Mouse (Mus musculus) testis, postnatal 10 days (tissue): ENCODE results near the gene Krt83.
A peak's percentile ranks its signal among the peaks of the same experiment; 100 is the strongest.
"Not testable (repeated sequence)": the region's sequence is repeated elsewhere in the genome, so short reads cannot be mapped to it uniquely, and the experiment has no call there.

Source experiments
- DNase-seq: peaks from one replicate; pipeline ENCODE4 v3.0.0; 2021; ENCODE audit warnings: low spot score

Gene Krt83

DNA sequence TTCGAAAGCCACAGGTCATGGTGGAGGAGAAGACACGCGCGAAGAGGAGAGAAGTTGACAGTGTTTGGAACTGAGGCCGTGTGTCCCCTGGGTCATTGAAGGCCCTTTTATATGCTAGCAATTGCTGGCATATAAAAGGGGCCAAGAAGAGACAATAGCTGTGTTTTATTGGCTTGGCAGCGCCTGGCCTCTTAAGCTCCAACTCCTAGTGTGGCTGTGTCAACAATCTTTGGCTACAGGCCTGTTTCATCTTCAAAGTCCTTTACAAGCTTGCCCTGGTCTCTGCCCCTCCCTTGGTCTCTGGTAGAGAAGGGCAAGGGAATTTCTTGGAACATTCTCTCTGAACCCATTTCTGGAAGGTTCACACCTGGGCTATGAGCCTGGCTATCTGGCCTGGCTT is at the start of gene Krt83:
TSS of gene Krt83 (minus strand) at position 82 of the 400 bp plus-strand sequence.
- DNase-seq: no peak

DNA sequence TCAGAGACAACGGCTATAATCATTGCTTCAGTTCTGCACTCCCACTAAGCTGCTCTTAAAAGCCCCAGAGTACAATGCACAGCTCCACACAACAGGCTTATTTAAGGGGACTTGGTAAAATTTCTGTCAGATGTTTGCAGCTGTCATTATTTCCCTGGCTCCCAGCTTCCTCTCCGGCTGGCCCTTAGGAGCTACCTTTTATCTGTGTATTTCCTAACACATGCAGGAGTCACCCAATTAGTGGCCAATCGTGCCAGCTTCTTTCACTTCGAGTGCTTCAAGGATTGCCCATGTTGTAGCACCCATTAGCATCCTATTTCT is 47.2 kb upstream of the Krt83 start:
- DNase-seq: no peak

DNA sequence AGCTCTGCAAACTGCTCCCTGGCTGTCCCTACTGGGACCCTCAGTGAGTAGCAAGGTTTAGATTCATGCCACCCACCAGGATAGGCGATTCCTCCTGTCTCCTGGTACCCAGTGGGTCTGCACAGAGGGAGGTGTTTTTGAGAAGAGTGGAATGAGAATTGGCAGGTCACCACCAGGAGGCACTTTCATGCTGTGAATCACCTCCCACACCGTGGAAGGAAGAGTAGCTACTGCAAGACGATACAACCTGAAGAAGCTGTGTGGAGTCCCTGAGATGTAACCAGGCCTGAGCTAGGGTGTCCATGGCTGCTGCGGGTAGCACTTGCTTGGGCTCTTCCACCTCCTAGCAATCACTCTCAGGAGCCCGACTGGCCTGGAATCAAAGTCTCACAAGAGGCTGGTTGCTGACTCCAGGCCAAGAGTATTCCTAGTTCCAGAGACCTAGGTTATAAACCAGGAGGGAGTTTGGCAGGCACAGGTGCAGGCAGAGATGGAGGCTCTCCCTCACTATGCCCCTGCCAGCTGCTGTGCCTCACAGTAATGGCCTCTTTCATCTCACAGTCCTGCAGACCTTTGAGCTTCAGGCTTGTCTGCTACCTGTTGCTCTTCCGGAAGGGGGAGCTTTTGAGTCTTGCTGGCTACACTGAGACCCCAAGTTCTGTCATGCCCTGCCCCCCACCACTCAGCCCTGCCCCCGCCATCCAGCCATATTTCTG is 46.7 kb upstream of the Krt83 start:
- DNase-seq: no peak

DNA sequence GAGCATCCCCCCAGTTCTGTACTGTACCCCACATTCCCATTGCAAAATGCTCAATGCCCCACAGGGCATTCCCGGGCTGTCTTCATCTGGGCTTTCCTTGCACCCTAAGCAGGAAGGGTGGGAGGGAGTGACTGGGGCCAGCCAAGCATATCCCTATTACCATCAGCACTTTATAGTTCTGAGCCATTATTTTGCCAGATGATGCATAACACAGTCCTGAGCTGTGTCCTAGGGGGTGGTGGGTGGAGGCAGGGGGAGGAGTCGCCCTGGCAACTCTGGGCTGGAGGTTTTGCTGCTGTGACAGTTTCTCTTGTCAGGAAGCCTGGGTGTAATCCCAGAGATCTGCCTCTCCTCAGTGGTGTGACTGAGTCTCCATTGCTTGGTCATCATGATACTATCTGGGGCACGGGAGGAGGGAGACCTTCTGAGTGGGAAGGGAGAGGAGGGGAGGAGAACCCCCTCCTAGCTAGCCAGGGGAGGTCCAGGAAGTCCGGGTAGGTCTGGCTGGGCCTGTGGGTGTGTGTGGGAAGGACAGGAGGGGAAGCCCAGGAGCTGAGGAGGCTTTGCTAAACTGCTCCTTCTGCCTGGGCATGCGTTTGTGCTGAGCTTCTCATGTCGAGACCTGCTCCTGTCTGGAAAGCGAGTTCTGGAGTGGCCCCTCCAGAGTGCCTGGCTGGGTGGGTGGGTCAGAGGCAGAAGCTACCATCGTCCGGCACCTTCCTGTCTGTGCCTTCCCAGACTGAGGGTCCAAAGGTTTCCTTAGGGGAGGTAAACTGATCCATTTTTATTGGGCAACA is 44.9 kb upstream of the Krt83 start:
- DNase-seq: no peak

DNA sequence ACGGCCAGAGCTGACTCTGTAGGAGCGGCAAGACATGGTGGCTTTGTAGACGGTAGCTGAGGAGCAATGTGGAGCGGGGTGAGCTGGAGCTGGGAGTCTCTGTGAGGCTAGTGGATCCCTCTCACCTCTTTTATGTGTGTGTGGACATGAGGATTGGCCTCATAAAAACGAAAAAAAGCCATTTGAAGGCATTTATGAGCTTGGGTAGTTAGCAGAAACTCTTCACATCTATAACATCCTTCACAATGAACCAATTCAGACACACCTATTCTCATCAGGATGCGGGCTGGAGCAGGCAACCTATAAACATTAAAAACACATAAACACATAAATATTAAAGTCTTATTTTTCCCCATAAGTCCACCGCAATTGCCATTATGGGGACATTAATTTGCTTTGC is 41.4 kb upstream of the Krt83 start, which contains the start of gene Krt84:
TSS of gene Krt84 (minus strand) at position 101 of the 400 bp plus-strand sequence.
- DNase-seq: no peak

DNA sequence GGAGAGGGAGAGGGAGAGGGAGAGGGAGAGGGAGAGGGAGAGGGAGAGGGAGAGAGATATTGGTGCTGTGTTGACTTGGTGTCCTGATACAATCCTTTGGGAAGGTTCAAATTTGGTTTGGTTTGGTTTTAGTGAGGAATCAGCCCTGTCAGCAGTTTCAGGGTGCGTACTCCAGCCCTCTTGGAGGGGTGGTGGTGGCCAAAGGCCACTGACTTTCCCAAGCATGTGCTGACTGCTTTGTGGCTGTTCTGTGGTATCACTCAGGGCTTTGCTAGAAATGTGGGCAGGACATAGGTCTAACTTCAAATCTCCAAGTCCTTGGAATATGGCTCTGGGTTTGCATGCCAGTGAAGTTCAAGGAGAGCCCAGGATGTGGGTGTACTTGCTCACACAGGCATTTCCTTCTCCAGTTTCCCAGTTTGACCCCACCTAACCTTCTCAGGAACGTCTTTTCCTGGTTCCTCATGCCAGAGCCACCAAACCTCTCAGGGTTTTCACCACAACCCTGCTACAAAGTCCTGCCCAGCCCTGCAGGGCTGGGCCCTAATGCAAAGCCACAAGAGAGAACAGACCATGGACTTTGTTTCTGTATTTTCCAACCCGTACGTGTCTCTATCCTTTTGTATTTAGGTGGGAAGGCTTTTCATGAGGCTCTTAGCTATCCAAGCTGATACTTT is 31.4 kb upstream of the Krt83 start:
- no peak for DNase-seq

DNA sequence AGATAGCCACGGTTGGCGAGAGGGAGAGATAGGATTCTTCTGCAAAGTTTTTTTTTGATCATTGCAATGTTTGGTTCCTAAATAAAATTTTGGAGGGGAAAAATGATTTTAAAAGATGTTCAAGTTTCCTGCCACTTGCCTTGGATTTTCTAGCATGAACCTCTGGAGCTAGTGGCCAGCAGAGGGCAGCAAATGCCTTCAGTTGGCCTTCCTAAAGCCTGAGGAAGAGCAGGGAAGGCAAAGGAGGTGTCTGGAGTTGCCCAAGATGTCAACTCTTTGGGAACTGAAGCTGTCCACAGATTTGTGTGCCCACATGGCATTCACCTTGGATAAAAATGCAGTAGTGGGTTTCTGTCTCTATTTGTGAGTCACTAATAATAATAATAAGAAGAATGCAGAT is 28.5 kb upstream of the Krt83 start:
- DNase-seq: peak; percentile 89

DNA sequence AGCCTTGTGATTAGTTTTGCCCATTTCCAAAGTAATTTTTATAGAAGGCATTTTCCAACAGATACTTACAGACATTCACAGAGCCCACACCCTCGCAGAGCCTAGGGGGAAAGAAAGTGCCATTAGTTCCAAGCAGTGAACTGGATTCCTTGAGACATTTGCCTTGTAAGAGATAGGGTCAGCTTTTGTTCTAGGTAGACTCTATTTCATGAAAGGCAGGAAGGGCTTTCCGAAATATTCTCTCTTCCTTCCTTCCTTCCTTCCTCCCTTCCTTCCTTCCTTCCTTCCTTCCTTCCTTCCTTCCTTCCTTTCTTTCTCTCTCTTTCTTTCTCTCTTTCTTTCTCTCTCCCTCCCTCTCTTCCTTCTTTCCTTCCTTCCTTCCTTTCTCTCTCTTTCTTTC is 25.8 kb upstream of the Krt83 start, which contains the start of gene Gm49425:
TSS of gene Gm49425 (minus strand) at position 101 of the 400 bp plus-strand sequence.
- DNase-seq: not testable (repeated sequence)

DNA sequence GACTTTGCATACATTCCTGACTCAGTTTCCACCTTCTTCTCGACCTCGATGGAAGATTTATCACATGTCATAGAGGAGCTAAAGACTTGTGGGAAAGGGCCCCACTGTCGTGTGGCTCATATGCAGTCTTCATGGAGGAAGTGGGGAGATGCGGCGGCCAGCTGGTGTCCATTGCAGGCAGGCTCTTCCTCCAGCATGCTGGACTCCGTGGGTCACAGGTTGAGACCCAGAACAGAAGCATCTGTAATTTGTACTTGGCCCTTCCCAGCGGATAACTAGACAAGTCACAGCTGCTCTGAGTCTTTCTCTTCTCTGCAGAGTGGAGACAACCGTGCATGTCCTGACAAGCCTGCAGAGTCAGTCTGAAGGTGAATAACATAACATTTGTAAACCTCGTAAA is 16.9 kb upstream of the Krt83 start:
- DNase-seq: no peak

DNA sequence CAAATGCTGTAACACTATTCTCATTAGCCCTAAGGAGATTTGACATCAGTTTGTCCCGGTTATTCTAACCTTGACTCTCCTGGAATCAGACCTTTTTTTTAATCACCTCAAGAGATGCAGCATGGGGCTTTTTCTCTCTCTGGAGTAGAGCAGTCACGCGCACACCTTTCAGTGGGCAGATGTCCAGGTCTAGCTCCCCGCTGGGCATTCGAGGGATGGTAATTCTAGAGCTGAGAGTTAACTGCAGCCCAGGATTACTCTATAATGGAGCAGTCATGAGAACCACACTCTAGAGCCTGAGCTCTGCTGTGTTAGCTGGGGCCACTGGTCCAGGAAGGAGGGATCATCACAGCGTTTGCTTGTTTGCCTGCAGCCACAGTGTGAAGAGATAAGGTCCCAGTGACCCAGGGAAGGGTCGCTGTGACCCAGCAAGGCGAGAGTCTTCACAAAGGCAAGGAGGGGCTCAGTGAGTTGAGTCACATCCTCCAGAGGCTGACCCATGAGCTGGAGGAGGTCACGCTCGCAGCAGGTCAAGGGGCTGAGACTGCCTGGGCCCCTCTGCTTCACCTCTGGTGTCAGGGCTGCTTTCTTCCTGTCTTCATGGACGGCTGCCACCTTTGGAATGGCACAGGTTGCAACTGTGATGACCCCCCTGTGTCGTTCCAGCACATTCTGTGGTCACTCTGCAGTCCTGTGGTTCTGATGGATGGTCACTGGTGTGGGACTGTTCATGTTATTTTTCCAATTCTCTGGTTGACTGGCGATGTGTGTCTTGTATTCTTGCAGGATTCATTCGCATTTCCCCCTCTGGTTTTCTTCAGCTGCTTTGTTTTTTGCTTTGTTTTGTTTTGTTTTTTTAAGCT is 15.8 kb upstream of the Krt83 start:
- DNase-seq: no peak

DNA sequence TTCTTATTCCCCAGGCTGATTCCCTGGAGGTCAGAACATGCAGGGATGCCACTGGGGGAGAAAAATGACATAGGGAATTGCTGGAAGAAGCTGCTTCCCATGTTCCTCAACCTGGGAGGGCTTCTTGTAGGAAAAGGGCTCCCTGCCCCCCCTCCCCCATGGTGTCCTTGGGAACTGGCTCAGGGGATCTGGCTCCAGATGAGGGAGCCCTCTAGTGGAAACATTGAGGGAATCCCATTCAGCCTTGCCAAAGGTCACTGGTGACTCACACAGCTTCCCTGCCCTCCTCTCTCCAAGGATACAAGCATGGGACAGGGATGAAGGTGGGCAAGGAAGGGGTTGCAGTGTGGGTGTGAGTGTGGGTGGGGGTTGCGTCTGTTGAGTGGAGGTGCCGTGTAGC is 5.9 kb upstream of the Krt83 start:
- no peak for DNase-seq

DNA sequence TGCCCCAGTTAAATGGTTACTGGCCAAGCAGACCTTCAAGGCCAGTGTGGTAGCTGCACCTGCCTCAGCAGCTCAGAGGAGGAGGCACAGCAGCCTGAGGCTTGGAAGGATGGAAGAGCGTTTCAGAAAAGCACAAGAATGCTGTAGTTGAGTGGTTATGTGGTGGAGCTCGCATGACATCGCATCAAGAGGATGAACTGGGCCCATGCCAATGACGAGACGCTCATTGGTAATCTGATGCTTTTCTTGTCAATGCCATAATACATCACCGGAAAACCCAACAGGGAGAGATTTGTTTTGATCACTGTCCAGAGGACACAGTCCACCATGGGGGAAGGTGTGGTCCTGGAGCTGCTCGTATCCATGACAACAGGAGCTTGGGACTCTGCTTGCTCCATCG is 4.0 kb upstream of the Krt83 start:
- no peak for DNase-seq

DNA sequence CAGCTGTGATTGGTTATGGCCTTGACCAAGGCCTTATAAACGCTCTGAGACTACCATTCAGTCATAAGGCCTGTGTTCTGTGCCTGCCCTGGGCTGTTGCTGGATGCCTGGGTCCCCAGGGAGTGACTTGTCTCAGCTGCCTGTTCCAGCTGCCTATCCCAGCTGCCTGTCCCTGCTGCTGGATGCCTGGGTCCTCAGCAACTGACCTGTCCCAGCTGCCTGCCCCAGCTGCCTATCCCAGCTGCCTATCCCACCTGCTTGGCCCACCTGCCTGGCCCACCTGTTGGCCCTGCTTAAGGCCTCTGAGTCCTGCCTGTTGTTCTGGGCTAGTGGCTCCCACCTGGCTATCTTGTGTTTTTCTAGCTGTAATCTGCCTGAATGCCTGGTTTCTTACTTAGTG is 2.9 kb upstream of the Krt83 start:
- DNase-seq: no peak

DNA sequence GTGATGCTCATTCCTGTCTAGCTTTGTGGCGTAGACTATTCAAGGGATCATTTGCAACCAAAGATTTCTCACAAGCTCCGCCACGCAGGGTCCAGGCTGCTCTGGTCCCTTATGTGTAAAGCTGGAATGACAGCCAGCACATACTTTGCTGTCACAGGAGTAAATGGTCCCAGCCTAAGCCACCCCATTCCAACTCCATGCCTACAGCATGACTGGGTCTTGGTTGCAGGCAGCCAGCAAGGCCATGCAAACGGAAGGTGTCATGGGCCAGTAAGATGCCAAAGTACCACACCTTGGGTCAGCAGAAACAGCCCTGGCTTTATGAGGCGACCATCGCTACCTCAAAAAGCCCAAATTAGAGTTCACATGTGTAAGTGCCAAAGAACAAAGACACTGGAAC is 2.4 kb upstream of the Krt83 start:
- DNase-seq: no peak

DNA sequence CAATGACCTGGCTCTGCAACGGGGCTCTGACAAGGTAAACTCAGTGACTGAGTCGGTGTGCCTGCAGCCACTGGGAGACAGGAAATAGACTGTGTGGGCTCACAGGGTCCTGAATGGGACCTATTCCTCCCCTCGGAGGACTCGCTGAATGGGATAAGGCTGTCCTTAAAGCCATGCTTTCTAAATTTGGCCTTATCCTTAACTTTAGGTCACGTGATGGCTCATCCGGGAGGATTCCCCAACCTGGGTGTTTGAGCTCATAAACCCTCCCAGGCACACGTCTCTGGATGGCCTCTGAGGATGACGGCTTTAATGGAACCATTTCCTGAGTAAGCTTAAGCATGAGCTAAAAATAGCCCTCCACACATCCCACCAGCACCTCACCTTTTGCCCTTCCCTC is 1.4 kb upstream of the Krt83 start:
- no peak for DNase-seq

DNA sequence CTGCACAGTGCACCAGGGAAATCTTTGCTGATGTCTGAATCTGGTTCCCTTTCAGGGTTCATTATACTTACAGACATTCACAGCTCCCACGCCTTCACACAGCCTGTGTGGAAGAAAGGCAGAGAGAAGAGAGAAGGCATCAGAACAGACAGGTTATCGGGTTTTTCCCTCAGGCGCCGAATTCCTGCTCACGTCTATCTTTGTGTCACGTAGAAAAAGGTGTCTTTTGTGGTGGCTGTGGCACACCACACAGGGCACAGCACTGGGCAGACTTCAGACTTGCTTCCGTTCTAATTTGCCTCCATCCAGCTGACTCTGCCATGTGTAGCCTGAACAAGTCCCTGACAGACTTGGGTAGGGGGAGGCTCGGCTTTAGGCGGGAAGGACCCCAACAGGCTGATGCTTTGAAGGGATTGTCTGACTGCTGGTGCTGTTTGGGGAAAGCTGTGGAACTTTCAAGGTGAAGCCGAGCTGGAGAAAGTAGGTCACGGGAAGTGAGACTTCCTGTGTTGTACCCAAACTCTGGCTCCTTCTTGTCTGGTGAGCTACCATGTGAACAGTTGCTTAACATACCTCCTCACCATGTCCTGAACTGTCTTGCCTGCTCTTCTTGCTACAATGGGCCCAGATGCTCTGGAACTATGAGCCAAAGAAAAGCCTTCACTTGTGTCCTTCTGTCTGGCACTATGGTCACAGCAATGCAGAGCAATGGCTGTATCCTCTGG is 5.2 kb downstream of the Krt83 start:
- no peak for DNase-seq

DNA sequence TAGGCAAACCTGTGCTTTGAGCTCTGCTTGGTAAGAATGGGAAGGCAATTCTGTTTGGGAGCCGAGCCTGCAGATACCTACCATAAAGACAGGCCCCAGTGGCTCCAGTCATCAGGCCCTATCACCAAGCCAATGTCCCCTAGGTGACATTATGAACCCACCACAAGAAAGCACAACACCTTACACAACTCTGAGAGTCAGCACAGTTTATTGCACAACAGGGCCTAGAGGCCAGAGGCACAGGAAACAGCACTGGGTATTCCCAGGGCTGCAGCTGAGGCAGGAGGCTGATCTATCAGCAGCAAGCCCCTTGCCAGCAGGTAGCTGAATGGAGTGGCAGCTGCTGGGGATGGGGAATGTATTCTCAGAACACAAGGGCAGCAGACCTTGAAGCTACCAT is 6.4 kb downstream of the Krt83 start:
- DNase-seq: no peak

DNA sequence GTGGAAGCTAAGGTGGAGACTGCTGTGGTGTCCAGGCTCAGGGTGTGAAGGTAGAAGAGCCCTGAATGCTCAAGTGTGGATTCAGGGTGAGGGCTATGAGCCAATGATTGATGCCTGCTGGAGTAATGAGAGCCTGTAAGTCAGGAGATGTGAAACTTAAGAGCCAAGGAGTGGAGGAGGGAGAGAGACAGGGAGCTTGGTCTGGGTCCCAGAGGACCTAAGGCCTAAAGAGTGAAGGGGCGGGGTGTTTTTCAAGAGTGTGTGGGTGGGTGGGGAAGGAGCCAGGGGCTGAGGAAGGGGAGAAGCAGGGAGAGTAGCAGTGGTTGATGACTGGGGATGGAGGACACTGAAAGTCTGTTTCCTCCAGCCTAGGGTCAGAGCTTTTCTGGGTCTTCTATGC is 7.7 kb downstream of the Krt83 start:
- DNase-seq: no peak

DNA sequence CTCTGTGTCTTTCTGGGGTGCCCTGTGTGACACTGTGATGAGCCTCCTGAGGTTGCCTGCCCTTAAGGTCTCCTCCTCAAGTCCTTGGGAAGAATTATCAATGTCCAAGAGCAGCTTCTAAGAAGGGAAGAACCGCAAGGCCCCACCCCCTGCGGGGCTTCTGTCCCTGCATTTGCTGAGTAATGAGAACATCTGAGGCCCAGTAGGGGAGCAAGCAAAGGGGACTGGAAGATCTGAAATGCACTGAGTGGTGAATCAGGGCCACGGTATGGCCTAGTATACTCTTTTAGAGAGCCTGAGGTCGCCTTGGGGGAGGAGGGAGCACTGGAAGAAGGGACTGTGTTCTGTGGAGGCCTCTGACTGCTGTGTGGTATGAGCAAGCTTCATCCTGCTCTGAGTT is 9.3 kb downstream of the Krt83 start:
- no peak for DNase-seq

DNA sequence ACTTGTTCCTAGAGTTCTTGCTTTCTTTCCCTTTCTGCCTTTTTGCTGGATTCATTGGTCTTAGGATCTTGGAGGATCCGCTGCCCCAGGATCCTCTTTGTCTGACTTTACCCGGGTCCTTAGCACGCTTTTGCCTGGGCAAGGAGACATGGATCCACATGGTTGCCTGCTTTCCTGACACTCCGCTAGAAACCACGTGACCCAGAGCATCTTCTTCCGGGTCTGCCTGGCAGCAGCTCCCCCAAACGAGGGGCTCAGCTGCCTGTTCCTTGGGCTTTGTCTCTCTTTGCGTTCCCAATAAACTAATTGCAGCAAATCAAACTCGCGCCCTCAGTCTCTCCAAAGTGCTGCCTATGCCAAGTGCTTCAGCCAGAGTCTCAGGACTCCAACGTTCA is 11.6 kb downstream of the Krt83 start:
- no peak for DNase-seq

DNA sequence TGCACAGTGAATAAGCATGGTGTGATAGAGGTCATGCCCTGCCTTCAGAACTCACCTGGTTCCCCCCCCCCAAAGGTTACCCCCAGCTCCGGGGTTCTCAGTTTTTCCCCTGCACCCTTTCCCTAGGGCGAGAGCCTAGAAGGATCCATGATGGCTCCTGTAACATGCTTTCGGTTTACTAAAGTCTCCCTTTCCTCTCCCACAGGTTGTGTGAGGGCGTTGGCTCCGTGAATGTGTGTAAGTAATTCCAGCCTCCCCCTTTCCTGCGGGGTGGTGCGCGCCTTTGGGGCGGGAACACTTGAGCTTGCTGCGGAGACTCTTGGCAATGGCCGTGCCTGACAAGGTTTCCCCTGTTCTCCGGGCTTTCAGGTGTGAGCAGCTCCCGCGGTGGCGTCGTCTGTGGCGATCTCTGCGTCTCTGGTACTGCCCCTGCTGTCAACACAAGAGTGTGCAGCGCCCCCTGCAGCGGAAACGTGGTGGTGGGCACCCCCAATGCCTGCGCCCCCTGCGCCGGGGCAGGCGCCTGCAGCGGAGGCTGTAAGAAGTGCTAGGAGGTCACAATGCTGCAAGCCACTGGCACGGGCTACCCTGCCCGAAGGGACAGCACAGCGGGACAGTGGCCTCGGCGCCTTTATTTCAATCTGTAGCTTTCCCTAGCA is 12.2 kb downstream of the Krt83 start:
- peak; percentile 69 for DNase-seq
